Mouse (Mus musculus) left cerebral cortex, postnatal 36 days (tissue): ENCODE measurements around the gene Rbm6. TPM values are rescaled to one million over a fixed set of nuclear protein-coding genes. Genes with fewer than 3 reads are reported as not detected.

Experiments used
- DNase-seq, 2 experiments: peaks; one replicate each; pipeline ENCODE4 v3.0.0; 2021 to 2022; ENCODE audit warnings: low spot score in 2 of 2, mixed read lengths in 1 of 2
- intact Hi-C: fragments of 180-260 bp; cut with DNase I; formaldehyde crosslinking; loops from one replicate; pipeline ENCODE4 v1.15.1; 2025
- total RNA-seq, 2 experiments: library from RNA; stranded (reverse); gene quantifications; 2 replicates each; pipeline ENCODE4 v1.2.3; 2021

Rbm6 gene
- total RNA-seq, 2 experiments from 2014 or later: 48.3 to 72.1 TPM

DNA sequence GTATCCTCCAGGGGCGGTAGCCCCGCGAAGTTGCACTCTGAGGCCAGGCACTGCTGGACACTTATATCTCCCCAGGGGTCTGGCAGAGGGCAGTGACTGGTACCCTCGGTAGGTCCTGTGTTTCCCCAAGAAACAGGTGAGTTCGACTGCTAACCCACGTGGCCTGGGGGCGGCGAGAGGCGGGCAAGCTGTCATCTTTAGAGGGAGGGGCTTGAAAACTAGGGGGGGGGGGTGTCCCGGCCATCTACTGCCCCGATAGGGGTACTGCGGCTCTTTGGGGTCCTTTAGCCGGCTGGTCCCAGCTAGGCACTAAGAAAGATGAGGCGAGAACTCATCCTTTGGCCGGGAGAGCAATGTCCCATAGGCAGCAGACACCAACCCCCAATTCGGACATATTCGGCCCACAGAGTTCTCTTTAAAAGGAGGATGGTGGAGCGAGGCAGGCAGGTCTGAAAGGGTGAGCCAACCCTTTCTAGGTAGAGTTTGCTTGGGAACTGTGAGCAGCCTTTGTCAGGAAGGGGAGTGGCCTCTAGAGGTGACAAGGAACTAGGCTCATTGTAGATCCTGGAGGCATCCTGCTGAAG is 15.3 kb upstream of the Rbm6 start:
- intact Hi-C loops: loop anchor here (2.0 kb wide), 1 partner anchor 16 kb away; the partner anchor contains the start of gene Rbm6
- DNase-seq: no peak

DNA sequence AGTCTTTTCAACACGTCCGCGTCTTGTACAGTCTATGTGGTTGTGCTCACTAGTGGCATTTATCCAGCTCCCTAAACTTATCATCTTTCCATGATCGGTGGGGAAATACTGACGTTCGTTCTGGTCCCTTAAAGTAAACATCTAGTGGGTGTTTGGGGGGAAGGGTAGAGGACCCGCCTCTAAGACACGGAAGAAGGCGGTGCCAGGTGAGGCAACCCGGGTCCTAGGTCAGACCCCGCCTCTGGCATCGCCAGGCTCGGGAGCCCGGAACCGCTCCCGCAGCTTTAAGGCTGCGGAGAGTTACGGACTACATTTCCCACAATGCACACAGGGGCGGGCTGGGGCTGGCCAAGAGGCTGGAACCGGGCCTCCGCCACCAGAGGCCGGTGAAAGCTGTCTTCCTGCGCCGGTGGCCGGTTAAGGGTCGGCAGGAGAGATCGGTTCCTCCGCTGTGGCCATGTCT is 14.8 kb upstream of the Rbm6 start, which contains the start of gene Mon1a:
Gene Mon1a (plus strand): TSS at position 348 of the 463 bp plus-strand sequence.
- peak; percentile 88 to 89 for DNase-seq
- intact Hi-C loops: loop anchor here (2.0 kb wide), 1 partner anchor 15 kb away; the partner anchor contains the start of gene Rbm6

DNA sequence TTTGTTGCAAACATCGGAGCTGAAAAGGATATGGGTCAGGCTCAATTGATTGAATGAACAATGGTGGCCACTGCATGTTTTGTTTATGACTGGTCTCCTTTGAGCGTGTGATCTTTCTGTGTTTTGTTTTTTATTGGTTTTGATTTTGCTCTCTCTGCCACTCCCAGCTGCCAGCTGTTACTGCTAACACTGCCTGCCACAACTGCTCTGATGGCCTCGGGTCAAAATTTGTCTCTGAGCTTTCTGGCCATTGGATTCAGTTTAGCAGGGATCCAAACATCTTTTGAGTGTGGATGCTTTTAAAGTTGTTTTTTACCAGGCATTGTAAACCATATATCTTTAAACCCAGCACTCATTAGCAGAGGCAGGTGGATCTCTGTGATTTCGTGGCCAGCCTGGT is 7.4 kb upstream of the Rbm6 start:
- DNase-seq: no peak
- intact Hi-C loops: no loop called here

DNA sequence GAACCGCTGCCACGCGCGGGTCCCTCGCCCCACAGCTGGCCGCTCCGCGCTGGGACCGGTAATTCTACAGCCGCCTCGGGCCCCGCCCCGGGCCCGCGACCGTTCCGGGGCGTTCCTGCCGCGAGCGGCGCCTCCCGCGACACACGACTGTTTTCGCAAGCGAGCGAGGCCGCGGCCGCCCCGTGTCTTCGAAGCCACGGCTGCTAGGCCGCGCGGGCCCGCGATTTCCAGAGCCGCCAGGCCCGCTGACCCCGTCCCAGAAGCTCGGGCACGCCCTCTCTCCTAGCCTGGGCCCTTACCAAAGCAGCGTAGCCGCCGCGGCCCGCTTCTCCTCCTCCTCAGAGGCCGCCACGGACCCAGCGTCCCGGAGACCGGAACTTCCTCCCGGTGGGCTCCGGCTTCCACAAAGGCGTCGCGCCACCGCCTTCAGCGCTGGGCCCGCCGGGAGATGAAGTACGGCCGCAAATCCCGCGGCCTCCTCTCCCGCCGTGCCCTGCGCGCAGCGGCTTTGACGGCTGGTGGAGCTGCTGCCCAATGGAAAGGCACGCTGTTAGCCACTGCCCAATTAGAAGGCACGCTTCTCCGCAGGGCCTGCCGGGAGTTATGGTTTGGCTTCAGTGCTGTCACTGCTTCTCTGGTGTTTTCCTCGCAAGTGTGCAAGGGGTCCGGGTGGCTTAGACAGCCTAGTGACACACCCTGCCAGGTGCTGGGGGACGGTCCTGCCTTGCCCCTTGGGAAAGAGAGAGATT is 513 bp downstream of the Rbm6 start:
- peak; percentile 97 to 98 for DNase-seq
- intact Hi-C loops: loop anchor here (2.0 kb wide), 1 partner anchor 16 kb away; the partner anchor contains the start of gene Mon1a

DNA sequence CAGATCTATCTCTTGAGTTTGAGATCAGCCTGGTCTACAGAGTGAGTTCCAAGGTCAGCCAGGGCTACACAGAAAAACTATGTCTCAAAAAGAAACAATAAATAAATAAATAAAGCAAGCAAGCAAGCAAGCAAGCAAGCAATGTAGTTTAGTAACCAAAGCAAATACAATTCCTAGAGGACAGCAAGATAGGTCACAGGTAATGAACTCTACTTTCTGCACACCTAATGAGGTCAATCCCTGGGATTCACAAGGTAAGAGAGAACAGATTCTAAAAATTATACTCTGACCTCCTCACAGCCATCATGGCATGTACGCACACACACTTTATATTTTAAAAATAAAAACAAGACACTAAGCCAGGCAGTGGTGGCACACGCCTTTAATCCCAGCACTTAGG is 7.0 kb downstream of the Rbm6 start:
- intact Hi-C loops: no loop called here
- DNase-seq: no peak

DNA sequence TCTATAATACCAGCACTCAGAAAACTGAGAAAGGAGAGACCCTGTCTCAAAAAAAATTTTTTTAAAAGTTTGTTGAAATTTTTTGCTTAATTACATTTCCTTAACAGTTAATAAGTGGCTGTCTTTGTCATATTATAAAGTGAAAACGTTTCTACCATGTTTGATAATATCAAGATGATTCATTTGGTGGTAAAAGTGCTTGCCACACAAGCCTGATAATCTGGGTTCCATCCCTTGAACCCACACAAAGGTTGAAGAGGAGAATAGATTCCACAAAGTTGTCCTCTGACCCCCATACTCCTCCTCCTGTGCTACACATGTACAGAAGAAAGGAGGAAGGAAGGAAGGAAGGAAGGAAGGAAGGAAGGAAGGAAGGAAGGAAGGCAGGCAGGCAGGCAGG is 8.5 kb downstream of the Rbm6 start:
- DNase-seq: no peak
- intact Hi-C loops: no loop called here

DNA sequence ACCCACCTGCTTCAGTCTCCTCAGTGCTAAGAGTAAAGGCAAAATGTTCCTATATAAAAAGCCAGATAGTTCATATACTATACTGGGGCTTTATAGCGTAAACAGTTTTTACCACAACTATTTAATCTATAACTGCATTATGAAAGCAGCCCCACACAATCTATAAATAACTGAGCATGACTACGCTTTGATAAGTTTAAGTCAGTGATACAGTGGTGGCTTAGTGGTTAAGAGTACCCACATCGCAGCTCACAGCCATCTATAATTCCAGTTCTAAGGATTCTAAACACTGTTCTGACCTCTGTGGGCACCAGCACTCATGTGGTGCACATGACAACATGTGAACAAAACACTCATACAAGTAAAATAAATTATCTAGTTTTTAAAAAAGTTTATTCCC is 14.7 kb downstream of the Rbm6 start:
- intact Hi-C loops: no loop called here
- DNase-seq: no peak

DNA sequence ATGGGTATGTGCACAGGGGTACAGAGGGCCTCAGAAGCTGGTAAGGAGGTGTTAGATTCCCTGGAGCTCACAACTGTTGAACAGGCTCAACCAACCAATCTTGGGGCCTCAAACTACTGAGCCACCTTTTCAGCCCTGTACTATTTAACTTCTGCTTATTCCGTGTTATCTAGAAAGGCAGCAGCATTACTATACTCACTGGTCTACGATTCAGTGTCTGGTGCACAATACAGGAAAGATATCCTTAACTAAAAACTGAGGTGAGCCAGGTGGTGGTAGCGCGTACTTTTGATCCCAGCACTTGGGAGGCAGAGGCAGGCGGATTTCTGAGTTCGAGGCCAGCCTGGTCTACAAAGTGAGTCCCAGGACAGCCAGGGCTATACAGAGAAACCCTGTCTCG is 24.1 kb downstream of the Rbm6 start:
- no peak for DNase-seq
- intact Hi-C loops: no loop called here

DNA sequence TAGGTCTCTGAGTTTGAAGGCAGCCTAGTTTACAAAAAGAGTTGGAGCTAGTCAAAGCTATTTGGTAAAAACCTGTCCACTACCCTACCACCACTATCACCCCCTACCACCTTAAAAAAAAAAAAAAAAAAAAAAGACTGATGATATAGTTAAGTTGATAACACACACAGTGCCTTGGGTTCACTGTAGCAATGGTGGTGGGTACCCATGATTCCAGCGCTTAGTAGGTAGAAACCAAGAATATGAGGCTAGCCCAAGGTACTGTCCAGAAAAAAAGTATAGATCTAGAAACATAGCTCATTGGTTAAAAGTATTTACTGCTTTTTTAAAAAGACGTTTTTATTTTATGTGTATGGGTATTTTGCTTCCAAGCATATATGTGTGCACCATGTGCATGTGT is 30.3 kb downstream of the Rbm6 start:
- intact Hi-C loops: no loop called here
- DNase-seq: no peak

DNA sequence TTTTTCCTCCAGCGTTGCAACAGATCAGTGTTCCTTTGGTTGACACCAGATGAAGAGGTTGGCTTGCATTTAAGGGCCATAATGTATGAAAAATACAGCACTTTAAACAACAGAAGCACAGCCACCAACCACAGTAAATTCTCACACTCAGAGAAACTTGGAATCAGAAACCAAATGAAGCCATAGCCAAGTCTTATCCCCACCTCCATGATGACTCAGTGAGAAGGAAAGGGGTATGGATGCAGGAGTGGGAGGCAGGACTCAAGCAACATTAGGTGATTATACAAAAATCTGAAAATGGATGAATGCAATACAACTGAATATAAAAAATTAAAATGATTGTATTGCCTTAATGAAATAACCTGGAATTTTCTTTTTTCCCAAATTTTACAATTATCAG is 34.2 kb downstream of the Rbm6 start:
- DNase-seq: no peak
- intact Hi-C loops: no loop called here

DNA sequence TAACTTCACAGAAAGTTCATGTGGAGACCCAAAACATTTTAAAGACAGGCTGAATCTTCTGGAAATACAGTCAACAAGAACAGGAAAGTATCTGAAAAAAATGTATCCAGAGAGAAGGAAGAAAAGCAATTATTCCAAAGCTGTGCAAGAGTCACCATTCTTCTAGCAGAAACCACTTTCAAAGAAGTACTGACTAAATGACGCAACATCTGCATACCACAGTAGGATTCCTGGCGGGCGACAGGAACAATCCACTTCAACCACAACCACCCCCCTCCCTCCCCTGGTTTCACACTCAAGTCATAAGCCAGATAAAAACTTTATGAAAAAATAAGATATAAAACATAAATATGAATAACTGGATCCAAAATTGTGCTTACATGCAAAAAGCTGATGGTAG is 39.2 kb downstream of the Rbm6 start:
- intact Hi-C loops: no loop called here
- no peak for DNase-seq

DNA sequence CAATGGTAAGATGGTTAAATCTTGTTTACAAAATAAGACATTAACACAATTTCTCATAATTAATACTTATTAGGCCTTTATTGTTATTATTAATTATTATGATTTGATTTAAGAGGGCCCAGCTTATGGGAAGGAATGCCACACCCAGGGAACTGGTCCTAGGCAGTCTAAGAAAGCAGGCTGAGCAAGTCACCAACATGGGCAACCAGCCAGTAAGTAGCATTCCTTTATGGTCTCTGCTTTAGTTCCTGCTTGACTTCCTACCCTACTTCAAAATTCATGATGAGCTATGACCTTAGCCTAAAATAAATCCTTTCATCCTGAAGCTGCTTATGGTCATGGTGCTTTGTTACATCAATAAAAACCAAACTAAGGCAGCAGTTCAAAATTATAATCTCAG is 41.3 kb downstream of the Rbm6 start:
- intact Hi-C loops: no loop called here
- DNase-seq: no peak

DNA sequence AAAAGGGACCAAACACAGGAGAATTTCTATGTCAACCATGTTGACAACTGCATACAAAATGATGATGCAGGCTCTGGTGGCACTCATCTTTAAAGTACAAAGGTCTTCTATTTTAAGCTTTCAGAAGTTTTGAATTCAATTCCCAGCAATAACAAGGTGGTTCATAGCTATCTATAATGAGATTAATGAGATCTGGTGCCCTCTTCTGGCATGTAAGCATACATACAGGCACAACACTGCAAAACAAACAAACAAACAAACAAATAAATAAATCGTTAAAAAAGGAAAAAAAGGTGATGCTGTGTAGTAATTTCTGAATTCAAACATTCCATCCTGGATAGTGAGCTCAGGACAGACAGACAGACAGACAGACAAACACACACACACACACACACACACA is 60.9 kb downstream of the Rbm6 start:
- no peak for DNase-seq
- intact Hi-C loops: no loop called here

DNA sequence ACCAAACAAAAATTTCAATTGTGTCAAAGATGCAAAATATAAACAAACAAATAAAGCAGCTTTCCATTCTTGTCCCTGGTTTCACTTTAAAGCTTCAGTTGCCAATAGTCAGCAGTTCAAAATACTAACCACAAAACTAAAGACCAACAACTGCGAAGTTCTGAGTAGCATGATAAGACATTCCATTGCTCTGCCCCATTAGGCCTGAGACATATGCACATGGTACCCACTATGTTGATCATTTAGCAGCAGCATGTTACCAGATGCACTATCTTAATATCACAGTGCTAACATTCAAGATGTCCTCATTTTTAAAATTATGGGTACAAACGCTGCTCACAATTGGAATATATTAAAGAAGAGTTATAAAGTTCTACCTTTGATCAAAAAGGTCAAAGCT is 62.1 kb downstream of the Rbm6 start:
- intact Hi-C loops: no loop called here
- no peak for DNase-seq

DNA sequence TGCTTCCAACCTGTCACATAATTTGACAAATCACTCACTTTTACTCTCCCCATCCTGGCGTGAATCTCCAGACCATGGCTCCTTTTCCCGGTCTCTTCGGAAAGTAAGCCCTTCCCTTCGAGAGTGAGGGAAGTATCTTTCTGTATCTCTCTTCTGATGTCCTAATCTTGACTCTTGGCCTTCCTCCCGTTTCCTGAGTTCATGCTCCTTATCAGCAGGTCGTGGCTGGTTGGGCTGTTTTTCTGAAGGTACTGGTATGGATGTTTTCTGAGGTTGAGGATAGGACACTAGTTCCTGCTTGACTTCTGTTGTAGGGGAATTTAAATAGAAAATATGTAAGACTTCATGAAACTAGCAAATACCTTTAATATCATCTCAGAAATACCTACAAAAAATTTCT is 81.3 kb downstream of the Rbm6 start:
- intact Hi-C loops: no loop called here
- DNase-seq: no peak

DNA sequence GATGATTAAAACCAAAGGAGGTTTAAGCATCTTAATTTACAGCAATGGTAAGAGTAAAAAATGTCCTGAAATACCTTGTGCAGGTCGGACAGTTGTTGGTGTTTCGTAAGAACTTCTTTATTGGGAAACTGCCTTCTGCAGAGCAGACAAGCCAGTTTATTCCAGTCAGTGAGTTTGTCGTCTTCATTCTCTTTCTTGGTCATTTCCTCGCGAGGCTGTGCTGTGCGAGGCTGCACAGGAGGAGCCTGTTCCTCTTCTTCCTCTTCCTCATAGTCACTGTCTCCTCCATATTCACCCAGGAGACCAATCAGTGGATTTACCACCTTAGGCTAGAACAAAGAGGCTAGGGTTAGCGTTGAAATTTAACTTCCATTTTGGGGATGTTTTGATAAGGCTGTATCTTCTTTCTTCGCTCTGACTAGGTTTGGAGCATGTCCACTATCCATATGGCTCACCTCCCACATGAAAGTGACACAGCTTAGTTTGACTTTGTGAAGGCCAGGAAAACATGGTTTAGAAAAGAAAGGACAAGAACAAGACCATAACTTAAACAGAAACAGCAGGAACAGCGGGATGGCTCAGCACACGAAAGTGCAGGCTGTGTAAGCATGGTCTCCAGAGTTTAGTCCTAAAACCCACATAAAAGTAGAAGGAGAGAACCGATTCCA is 90.4 kb downstream of the Rbm6 start:
- peak in 1 of 2 experiments; percentile 16 for DNase-seq
- intact Hi-C loops: loop anchor here (5.0 kb wide), 1 partner anchor 35 kb away; no protein-coding TSS in a partner anchor

DNA sequence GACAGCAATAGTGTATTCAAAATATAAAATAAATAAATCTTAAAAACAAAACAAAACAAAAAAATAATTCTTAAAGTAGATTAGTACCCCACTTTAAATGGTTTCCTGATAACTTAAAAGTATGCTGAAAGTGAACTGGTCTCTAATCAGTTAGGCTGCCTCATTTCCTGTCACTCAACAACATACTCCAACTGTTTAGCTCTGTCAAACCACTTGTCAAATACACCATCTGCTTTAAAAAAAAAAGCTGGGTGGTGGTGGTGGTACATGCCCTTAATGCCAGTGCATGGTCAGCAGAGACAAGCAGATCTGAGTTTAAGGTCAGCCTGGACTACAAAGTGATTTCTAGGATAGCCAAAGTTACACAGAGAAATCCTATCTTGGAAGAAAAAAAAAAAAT is 96.2 kb downstream of the Rbm6 start:
- intact Hi-C loops: no loop called here

DNA sequence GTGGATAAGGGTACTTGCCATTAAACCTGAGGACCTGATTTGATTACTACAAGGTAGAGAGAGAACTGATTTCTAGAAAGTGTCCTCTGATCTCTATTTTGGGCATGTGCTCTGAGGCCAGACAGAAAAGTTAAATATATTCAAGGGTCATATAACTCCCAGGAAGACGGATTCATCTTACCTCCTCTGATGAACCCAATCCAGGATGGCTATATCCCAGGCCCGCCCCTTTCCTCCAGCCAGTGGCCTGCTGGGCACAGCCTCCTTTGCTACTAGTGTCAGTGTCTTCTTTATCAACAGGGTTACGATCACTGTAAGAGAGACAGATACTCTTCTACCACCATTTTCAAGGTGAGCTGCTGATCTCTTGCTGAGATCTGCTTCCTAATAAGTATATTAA is 98.6 kb downstream of the Rbm6 start:
- intact Hi-C loops: no loop called here
- DNase-seq: no peak

More for the DNA sequence above, 96.2 kb downstream of the Rbm6 start:
- DNase-seq: no peak

DNA sequence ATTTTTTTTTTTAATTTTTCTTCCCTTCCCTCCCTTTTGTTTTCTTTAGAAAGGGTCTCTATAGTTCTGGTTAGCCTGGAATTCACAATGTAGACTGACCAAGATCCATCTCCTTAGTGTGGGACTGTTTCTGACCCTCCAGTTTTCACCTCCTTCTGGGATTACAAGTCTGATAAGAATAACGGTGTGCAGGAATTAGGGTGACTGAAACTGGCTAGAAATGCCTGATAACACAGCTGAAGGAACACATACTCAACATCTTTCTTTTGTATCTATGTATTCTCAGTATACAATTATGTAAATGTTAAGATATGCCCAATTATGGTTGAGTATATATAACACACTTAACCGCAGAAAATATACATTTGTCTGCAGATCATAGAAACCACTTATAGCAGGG is 101.3 kb downstream of the Rbm6 start:
- intact Hi-C loops: no loop called here
- no peak for DNase-seq

DNA sequence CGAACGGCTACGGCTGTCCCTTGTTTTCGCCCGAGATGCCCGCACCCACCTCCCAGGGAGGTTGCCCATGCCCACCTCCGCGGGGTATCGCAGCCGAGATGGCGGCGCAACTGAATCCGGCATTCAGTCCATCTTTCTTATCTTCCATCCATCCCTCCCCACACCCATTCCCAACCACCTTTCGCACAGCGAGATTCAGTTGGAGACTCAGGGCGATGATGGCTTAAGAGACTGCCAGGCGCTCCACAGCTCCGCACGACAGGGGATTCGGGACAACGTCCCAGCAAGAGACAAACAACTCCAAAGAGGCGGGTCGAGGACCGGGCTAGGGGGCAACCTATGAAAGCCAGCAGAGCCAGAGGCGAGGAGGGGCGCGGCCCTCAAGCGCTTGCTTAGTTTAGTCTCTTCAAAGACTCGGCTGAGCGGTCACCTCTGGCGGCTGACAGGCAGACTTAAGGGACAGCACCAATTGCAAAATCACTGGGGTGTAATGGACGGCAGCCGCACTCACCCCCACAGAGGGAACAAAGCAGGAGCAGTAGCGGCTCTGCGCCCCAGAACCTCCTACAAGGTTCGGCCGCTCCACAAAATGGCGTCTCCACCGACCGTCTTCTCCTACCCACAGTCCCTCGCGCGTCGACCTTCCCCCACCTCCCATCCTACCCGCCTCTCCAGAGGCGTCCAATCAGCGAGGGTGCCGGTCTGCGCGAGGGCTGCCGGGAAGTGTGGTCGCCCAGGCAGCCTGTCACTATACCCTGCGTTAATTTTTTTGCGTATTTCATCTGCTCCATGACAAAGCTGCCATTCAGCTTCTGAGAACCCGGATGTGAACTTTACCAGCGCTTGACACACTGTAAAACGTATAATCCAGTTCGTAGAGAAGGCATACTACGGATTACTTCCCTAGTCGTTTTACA is 102.4 kb downstream of the Rbm6 start, which contains the start of gene Rbm5:
Gene Rbm5 (minus strand): TSS at position 623 of the 917 bp plus-strand sequence.
- intact Hi-C loops: no loop called here
- DNase-seq: peak; percentile 93 to 95
